Mouse (Mus musculus) heart, adult 10 weeks (tissue): ENCODE results near the gene B230307C23Rik. TPM values are rescaled to one million over a fixed set of nuclear protein-coding genes. Genes with fewer than 3 reads are reported as not detected.

Experiments used
- polyA plus RNA-seq: library from polyadenylated mRNA; stranded (reverse); fragments of 350-450 nt; fragmentation: Illumina TruSeq; extraction: RNeasy Lipid Tissue Mini Kit (QIAGEN cat#74804); gene quantifications from one replicate; pipeline ENCODE4 v1.2.3, GENCODE M21; 2014; ENCODE audit warnings: low read depth, low replicate concordance

The B230307C23Rik gene
- 8.4 TPM for polyA plus RNA-seq

GRCm38 (mm10) chr16:97996616-97997382 lies at the start of gene B230307C23Rik:
Gene B230307C23Rik, plus strand, starts transcription at chr16:97997315.

GRCm38 (mm10) chr16:97962151-97962948 lies 34.8 kb upstream of the B230307C23Rik start, which contains the start of the genes C2cd2 and Zbtb21:
Gene C2cd2, minus strand, starts transcription at chr16:97962598.
Gene Zbtb21, minus strand, starts transcription at chr16:97962622.

Other genes with a start within 250 kb of the B230307C23Rik start
- gene Ripk4, start 233.5 kb upstream of the B230307C23Rik start, polyA plus RNA-seq: 0.34 TPM
- 4.0 TPM for gene Prdm15, start 145.5 kb upstream of the B230307C23Rik start, polyA plus RNA-seq
- gene C2cd2, start 34.7 kb upstream of the B230307C23Rik start, polyA plus RNA-seq: 16.8 TPM
- 11.4 TPM for gene Zbtb21, start 34.7 kb upstream of the B230307C23Rik start, polyA plus RNA-seq
- 2.2 TPM for gene A630089N07Rik, start 85.1 kb downstream of the B230307C23Rik start, polyA plus RNA-seq